ENCODE assay signal across 8 mouse cellular contexts in genomic region chrX:6091996-6092757, GRCm38 (mm10). TPM values are rescaled to one million over a fixed set of nuclear protein-coding genes. Genes with fewer than 3 reads are reported as not detected.
DNase-seq lines count a peak whose midpoint lies in the region; ATAC-seq and TF ChIP-seq lines count a peak whose summit lies in the region.
"Had no signal": no experiment of that assay in that cellular context is flagged by ENCODE, and none has a peak within 500 bp of the region (broad histone marks: within the 10 kb centered on the region; RNA-seq: fewer than 3 reads in every experiment).

No protein-coding gene starts in this region.

- peak overlapping the region; percentile 73 for H3K9ac ChIP-seq in forebrain, embryonic 14.5 days (ENCODE audit: low read length)
- no peak overlapping the region for H3K9ac ChIP-seq in stomach, embryonic 15.5 days

- no peak for TF ChIP-seq POLR2A in lung, adult 2 months (IDR thresholded peaks at IDR 0.05; ENCODE audit: borderline replicate concordance, extremely low read depth, low read depth, low read length)

- H3K36me3 ChIP-seq in forebrain, embryonic 14.5 days (ENCODE audit: control insufficient read depth, insufficient read depth, low read length): no peaks in the 10 kb centered on the region
- H3K36me3 ChIP-seq in stomach, embryonic 15.5 days: no peaks in the 10 kb centered on the region

- H3K9me3 ChIP-seq in forebrain, embryonic 14.5 days (replicated peaks; ENCODE audit: control insufficient read depth, low read length): no peaks in the 10 kb centered on the region
- H3K9me3 ChIP-seq in stomach, embryonic 15.5 days: no peaks in the 10 kb centered on the region

- H3K4me2 ChIP-seq in forebrain, embryonic 14.5 days (ENCODE audit: low read length): peak overlapping the region; percentile 55
- H3K4me2 ChIP-seq in stomach, embryonic 15.5 days: peak overlapping the region; percentile 55

- TF ChIP-seq CTCF in lung, adult 2 months (IDR thresholded peaks at IDR 0.05; ENCODE audit: insufficient read depth, low read length): no peak

- no peaks in the 10 kb centered on the region for H3K4me1 ChIP-seq in forebrain, embryonic 14.5 days (ENCODE audit: control insufficient read depth, insufficient read depth, low read length)
- no peaks in the 10 kb centered on the region for H3K4me1 ChIP-seq in stomach, embryonic 15.5 days
- no peaks in the 10 kb centered on the region for H3K4me1 ChIP-seq in lung, adult 2 months (ENCODE audit: control insufficient read depth, insufficient read depth, low read length)

- 22% methylated on average over 27 of the region's 30 CpGs for WGBS in forebrain, embryonic 14.5 days
- WGBS in stomach, embryonic 15.5 days: 11% methylated on average over 28 of the region's 30 CpGs
- 18% methylated on average over 30 of the region's 30 CpGs for WGBS in lung, adult 2 months

- peak overlapping the region; percentile 37 for H3K4me3 ChIP-seq in forebrain, embryonic 14.5 days (ENCODE audit: low read depth, low read length)
- H3K4me3 ChIP-seq in stomach, embryonic 15.5 days (replicated peaks): peak overlapping the region; percentile 30
- no peak overlapping the region for H3K4me3 ChIP-seq in lung, adult 2 months (replicated peaks; ENCODE audit: extremely low read depth, low read depth, low read length)

- peak overlapping the region; percentile 63 for H3K27ac ChIP-seq in forebrain, embryonic 14.5 days (ENCODE audit: low read depth, low read length)
- no peak overlapping the region for H3K27ac ChIP-seq in stomach, embryonic 15.5 days

- DNase-seq in adrenal gland, adult 8-10 months: peak; percentile 11
- DNase-seq in cerebellum, adult 11 months: peak; percentile 47
- peak; percentile 75 for DNase-seq in forebrain, embryonic 14.5 days (ENCODE audit: low spot score)
- DNase-seq in kidney, postnatal 14 days: peak; percentile 2
- DNase-seq in mesoderm, embryonic 11.5 days (ENCODE audit: low read depth, low spot score): peak; percentile 63
- DNase-seq in lung, adult 2 months: no peak

- ATAC-seq in forebrain, embryonic 14.5 days: peak; percentile 97
- no peak for ATAC-seq in stomach, embryonic 15.5 days (ENCODE audit: insufficient read depth, low FRiP score, low read depth)

- H3K27me3 ChIP-seq in forebrain, embryonic 14.5 days (replicated peaks; ENCODE audit: control insufficient read depth, insufficient read depth, low read length): no peaks in the 10 kb centered on the region
- no peaks in the 10 kb centered on the region for H3K27me3 ChIP-seq in stomach, embryonic 15.5 days (replicated peaks)

RNA-seq across cellular contexts. Expression of gene AU022751, which starts 9.0 kb away (rescaled TPM):
- total RNA-seq in adrenal gland, adult 8-10 months (2022): under 1 TPM in 2 of 4 experiments, not detected in 2; 0.46 to 0.52 TPM
- not detected in 2 replicates for polyA plus RNA-seq in forebrain, embryonic 14.5 days (2014; fragmentation: Nextera tagmentation; extraction: Ambion mirVana)
- polyA plus RNA-seq in stomach, embryonic 15.5 days (2015; fragmentation: Nextera tagmentation; extraction: Ambion mirVana): not detected in 2 replicates
- polyA plus RNA-seq in lung, adult 2 months (2012; rRNA removed): not detected in 2 replicates
- total RNA-seq: common myeloid progenitor, adult 5-6 weeks had no signal

RNA-seq across cellular contexts. Expression of gene Nudt11, which starts 44.9 kb away (rescaled TPM):
- 10 to 100 TPM in 2 of 4 experiments, 1 to 10 TPM in 2; 5.0 to 21.3 (median 12.2) TPM for total RNA-seq in adrenal gland, adult 8-10 months (2022)
- polyA plus RNA-seq in forebrain, embryonic 14.5 days (2014; fragmentation: Nextera tagmentation; extraction: Ambion mirVana): 21.2 and 24.1 TPM in 2 replicates
- 2.8 and 3.0 TPM in 2 replicates for polyA plus RNA-seq in stomach, embryonic 15.5 days (2015; fragmentation: Nextera tagmentation; extraction: Ambion mirVana)
- polyA plus RNA-seq in lung, adult 2 months (2012; rRNA removed): 0.68 and 0.76 TPM in 2 replicates
- total RNA-seq: common myeloid progenitor, adult 5-6 weeks had no signal
